Mouse (Mus musculus): Measurements from ENCODE around the gene Pdha1.
A peak's percentile ranks its signal among the peaks of the same experiment; 100 is the strongest.

The Pdha1 gene

GRCm38 (mm10) chrX:160137861-160138717 lies at the start of gene Pdha1:
Pdha1 (minus strand) TSS chrX:160138413.
- peak; percentile 89 to 93 for DNase-seq

GRCm38 (mm10) chrX:160179032-160179431 lies 40.8 kb upstream of the Pdha1 start:
- DNase-seq: no peak

GRCm38 (mm10) chrX:160170150-160170549 lies 31.9 kb upstream of the Pdha1 start:
- DNase-seq: peak; percentile 28 to 42

- no peak for DNase-seq
These were observed 28.2 kb upstream of the Pdha1 start for GRCm38 (mm10) chrX:160166246-160166985.

GRCm38 (mm10) chrX:160164259-160164658 lies 26.0 kb upstream of the Pdha1 start:
- no peak for DNase-seq

- DNase-seq: no peak
These were observed 15.1 kb upstream of the Pdha1 start for GRCm38 (mm10) chrX:160153147-160153815.

GRCm38 (mm10) chrX:160148859-160149258 lies 10.6 kb upstream of the Pdha1 start:
- no peak for DNase-seq

GRCm38 (mm10) chrX:160147406-160147805 lies 9.2 kb upstream of the Pdha1 start:
- no peak for DNase-seq

GRCm38 (mm10) chrX:160146806-160147205 lies 8.6 kb upstream of the Pdha1 start:
- no peak for DNase-seq

- DNase-seq: peak in 1 of 2 experiments; percentile 25
These were observed 894 bp downstream of the Pdha1 start for GRCm38 (mm10) chrX:160137177-160137860.

- DNase-seq: no peak
These were observed 2.1 kb downstream of the Pdha1 start for GRCm38 (mm10) chrX:160136153-160136552.

GRCm38 (mm10) chrX:160135719-160136118 lies 2.5 kb downstream of the Pdha1 start:
- DNase-seq: no peak

- no peak for DNase-seq
These were observed 3.9 kb downstream of the Pdha1 start for GRCm38 (mm10) chrX:160134136-160134843.

GRCm38 (mm10) chrX:160116658-160117057 lies 21.6 kb downstream of the Pdha1 start:
- peak; percentile 6 to 22 for DNase-seq

GRCm38 (mm10) chrX:160116074-160116473 lies 22.1 kb downstream of the Pdha1 start:
- peak in 1 of 2 experiments; percentile 11 for DNase-seq

- DNase-seq: no peak
These were observed 24.4 kb downstream of the Pdha1 start for GRCm38 (mm10) chrX:160113777-160114176.

GRCm38 (mm10) chrX:160107817-160108216 lies 30.4 kb downstream of the Pdha1 start:
- no peak for DNase-seq

- no peak for DNase-seq
These were observed 46.2 kb downstream of the Pdha1 start for GRCm38 (mm10) chrX:160091973-160092372.

Measured in lung, adult 18-20 months (tissue).